Mouse (Mus musculus) heart, adult 2 months (tissue): ENCODE results near the gene Rom1. TPM values are rescaled to one million over a fixed set of nuclear protein-coding genes. Genes with fewer than 3 reads are reported as not detected.
"Not testable (repeated sequence)": the region's sequence is repeated elsewhere in the genome, so short reads cannot be mapped to it uniquely, and the experiment has no call there.

Experiments used
- DNase-seq, 2 experiments: peaks; one replicate each; pipeline ENCODE4 v3.0.0; 2021
- H3K27ac ChIP-seq: fragments of 200-600 bp; 2 replicates; pipeline ENCODE4 v1.8.1; 2022
- H3K27me3 ChIP-seq: fragments of 200-500 bp; 2 replicates; pipeline ENCODE4 v1.6.1; 2012; ENCODE audit warnings: mild to moderate bottlenecking, low read length, inconsistent platforms, mixed read lengths; ENCODE audit not compliant: control insufficient read depth, insufficient read depth
- H3K36me3 ChIP-seq: fragments of 200-500 bp; 2 replicates; pipeline ENCODE4 v1.6.1; 2012; ENCODE audit warnings: low read length, inconsistent platforms; ENCODE audit not compliant: control insufficient read depth, insufficient read depth
- H3K4me1 ChIP-seq: fragments of 200-500 bp; 2 replicates; pipeline ENCODE4 v1.6.1; 2011; ENCODE audit warnings: low read length; ENCODE audit not compliant: control insufficient read depth, insufficient read depth
- H3K4me3 ChIP-seq: fragments of 200-600 bp; 2 replicates; pipeline ENCODE4 v1.8.1; 2022
- H3K79me2 ChIP-seq: fragments of 200-500 bp; replicated peaks from 2 replicates; pipeline ENCODE4 v1.6.1; 2012; ENCODE audit warnings: mild to moderate bottlenecking, inconsistent platforms, low read length, moderate library complexity, mixed read lengths; ENCODE audit not compliant: control insufficient read depth, insufficient read depth
- H3K9ac ChIP-seq: fragments of 200-500 bp; 2 replicates; pipeline ENCODE4 v1.6.1; 2012; ENCODE audit warnings: low read depth, mild to moderate bottlenecking, control low read depth, inconsistent platforms, low read length, mixed read lengths
- CTCF ChIP-seq: fragments of 200-600 bp; IDR thresholded peaks from 2 replicates; pipeline ENCODE4 v1.8.1; 2022; ENCODE audit warnings: antibody characterized with exemption, mild to moderate bottlenecking, moderate library complexity
- EP300 ChIP-seq: fragments of 200-500 bp; IDR thresholded peaks from 2 replicates; pipeline ENCODE4 v1.6.1; 2011; ENCODE audit warnings: low read depth, low read length, control low read depth; ENCODE audit not compliant: insufficient read depth
- POLR2A ChIP-seq: fragments of 200-500 bp; IDR thresholded peaks from 2 replicates; pipeline ENCODE4 v1.6.1; 2011; ENCODE audit warnings: mild to moderate bottlenecking, low read depth, low read length, control low read depth; ENCODE audit not compliant: insufficient read depth
- WGBS: fragments of 180-500 bp; shearing (Covaris S2); methylation state at CpG from one replicate; pipeline ENCODE4 v1.1.7; 2018; 5-methylcytosine and 5-hydroxymethylcytosine counted together
- intact Hi-C: fragments of 180-260 bp; cut with DNase I; formaldehyde crosslinking; loops from one replicate; pipeline ENCODE4 v1.15.1; 2025
- polyA plus RNA-seq: library from polyadenylated mRNA; depleted of rRNA; stranded (reverse); fragments of >200 nt; gene quantifications from 2 replicates; pipeline ENCODE4 v1.2.3, GENCODE M21; 2012
- total RNA-seq, 2 experiments: library from RNA; stranded (reverse); gene quantifications; 2 replicates each; pipeline ENCODE4 v1.2.3; 2021

The Rom1 gene
- total and polyA plus RNA-seq, 3 experiments, result 21.8 to 30.7 (median 23.1) TPM

- no peaks in the 10 kb centered on the region for H3K79me2 ChIP-seq
- peak overlapping the region; percentile 83 for H3K4me3 ChIP-seq
- intact Hi-C loops, result loop anchor here (2.0 to 5.0 kb wide), 3 partner anchors 22 to 77 kb away; partner anchors contain the start of genes B3gat3, Hnrnpul2 and Tut1
- H3K9ac ChIP-seq, result no peak overlapping the region
- no peak overlapping the region; the same call in 1 of the 2 replicates for H3K27ac ChIP-seq
- no peak for DNase-seq
- peaks cover 1% of the 10 kb centered on the region; the same call in 1 of the 2 replicates for H3K4me1 ChIP-seq
- peaks cover 5% of the 10 kb centered on the region for H3K36me3 ChIP-seq
- 16% methylated on average over 3 of the region's 3 CpGs for WGBS
- TF ChIP-seq POLR2A (no peak), EP300 (no peak), CTCF (no peak)
- no peaks in the 10 kb centered on the region for H3K27me3 ChIP-seq
Observed at GRCm38 (mm10) chr19:8899079-8899478, 30.1 kb downstream of the Rom1 start.

GRCm38 (mm10) chr19:8898576-8898975 is 30.6 kb downstream of the Rom1 start:
- Histone ChIP-seq H3K9ac (peak overlapping the region; percentile 86), H3K4me1 (peaks cover 1% of the 10 kb centered on the region; the same call in 1 of the 2 replicates), H3K27ac (peak overlapping the region; percentile 95), H3K79me2 (no peaks in the 10 kb centered on the region), H3K27me3 (no peaks in the 10 kb centered on the region), H3K36me3 (peaks cover 5% of the 10 kb centered on the region), H3K4me3 (peak overlapping the region; percentile 83)
- WGBS, result 3% methylated on average over 13 of the region's 13 CpGs
- intact Hi-C loops, result loop anchor here (2.0 to 5.0 kb wide), 3 partner anchors 22 to 76 kb away; partner anchors contain the start of genes B3gat3, Hnrnpul2 and Tut1
- DNase-seq, result no peak
- TF ChIP-seq CTCF, result no peak
- TF ChIP-seq EP300, result no peak
- TF ChIP-seq POLR2A, result no peak

GRCm38 (mm10) chr19:8897865-8898495 is 31.2 kb downstream of the Rom1 start, which contains the start of gene Ganab:
TSS of gene Ganab (plus strand) at chr19:8898071.
- intact Hi-C loops, result loop anchor here (2.0 to 5.0 kb wide), 3 partner anchors 23 to 76 kb away; partner anchors contain the start of genes B3gat3, Hnrnpul2 and Tut1
- Histone ChIP-seq H3K79me2 (no peaks in the 10 kb centered on the region), H3K4me3 (peak within 1 kb of the TSS; percentile 83), H3K27me3 (no peaks in the 10 kb centered on the region), H3K36me3 (peaks cover 5% of the 10 kb centered on the region), H3K27ac (peak within 1 kb of the TSS; percentile 95), H3K9ac (peak within 1 kb of the TSS; percentile 86), H3K4me1 (peaks cover 1% of the 10 kb centered on the region; the same call in 1 of the 2 replicates)
- under 1% methylated on average over 53 of the region's 53 CpGs for WGBS
- TF ChIP-seq EP300 (0 out of 2 replicates have a peak, but pooled peaks have one; percentile 39), CTCF (peak; percentile 47), POLR2A (peak; percentile 85)
- peak; percentile 94 to 97 for DNase-seq

- DNase-seq, result peak; percentile 47 to 62
- H3K4me1 ChIP-seq, H3K27me3 ChIP-seq, H3K79me2 ChIP-seq, H3K36me3 ChIP-seq: not testable (repeated sequence)
- TF ChIP-seq EP300, result 0 out of 2 replicates have a peak, but pooled peaks have one; percentile 6
- intact Hi-C loops, result loop anchor here (5.0 kb wide), 2 partner anchors 55 to 75 kb away; partner anchors contain the start of genes Hnrnpul2 and Tut1
- peak overlapping the region; percentile 83 for H3K4me3 ChIP-seq
- 10% methylated on average over 21 of the region's 21 CpGs for WGBS
- H3K9ac ChIP-seq, result peak overlapping the region; percentile 15
- H3K27ac ChIP-seq, result peak overlapping the region; percentile 95
Observed at GRCm38 (mm10) chr19:8897211-8897864, 31.8 kb downstream of the Rom1 start.

- DNase-seq, H3K36me3 ChIP-seq, H3K79me2 ChIP-seq, H3K4me3 ChIP-seq, H3K4me1 ChIP-seq, H3K27me3 ChIP-seq, H3K27ac ChIP-seq, H3K9ac ChIP-seq: not testable (repeated sequence)
- intact Hi-C loops, result loop anchor here (5.0 kb wide), 2 partner anchors 56 to 74 kb away; partner anchors contain the start of genes Hnrnpul2 and Tut1
- 80% methylated on average over 5 of the region's 5 CpGs for WGBS
Observed at GRCm38 (mm10) chr19:8896231-8896630, 32.9 kb downstream of the Rom1 start.

GRCm38 (mm10) chr19:8895397-8895960 is 33.7 kb downstream of the Rom1 start:
- Histone ChIP-seq H3K36me3 (peaks cover 5% of the 10 kb centered on the region), H3K79me2 (no peaks in the 10 kb centered on the region), H3K9ac (no peak overlapping the region), H3K4me3 (no peak overlapping the region), H3K4me1 (peaks cover 1% of the 10 kb centered on the region; the same call in 1 of the 2 replicates), H3K27ac (no peak overlapping the region), H3K27me3 (no peaks in the 10 kb centered on the region)
- no peak for DNase-seq
- intact Hi-C loops, result loop anchor here (5.0 kb wide), 2 partner anchors 57 to 73 kb away; partner anchors contain the start of genes Hnrnpul2 and Tut1
- TF ChIP-seq POLR2A (no peak), CTCF (no peak), EP300 (no peak)
- WGBS, result 84% methylated on average over 9 of the region's 9 CpGs
